Mouse (Mus musculus): Measurements from ENCODE around the gene Ugt1a8. TPM values are rescaled to one million over a fixed set of nuclear protein-coding genes. Genes with fewer than 3 reads are reported as not detected.

The Ugt1a8 gene
- total and polyA plus RNA-seq, 3 experiments: not detected

DNA sequence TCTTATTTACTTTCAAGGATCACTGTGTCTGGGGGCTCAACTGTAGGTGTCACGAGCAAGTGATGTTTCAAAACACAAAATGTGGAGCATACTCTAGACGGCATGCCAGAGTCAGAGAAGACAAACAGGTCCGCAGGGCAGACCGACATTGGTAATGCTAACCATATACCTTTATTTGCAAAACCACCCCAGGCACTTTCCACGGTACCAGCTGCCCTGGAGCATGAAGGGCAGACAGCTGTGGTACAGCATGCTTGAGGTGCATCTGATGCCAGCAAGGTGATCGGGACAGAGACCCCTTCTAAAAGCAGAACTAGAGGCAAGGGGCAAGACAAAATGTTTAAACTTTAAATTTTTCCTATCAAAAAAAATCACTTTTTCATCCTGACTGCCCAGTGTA lies 175.3 kb downstream of the Ugt1a8 start:
- no peak for DNase-seq (ENCODE audit: low read depth, low spot score)
- no peak for TF ChIP-seq EP300 (IDR thresholded peaks at IDR 0.05; ENCODE audit: low read depth in 1 of 2, low read length in 2 of 2)
- 0 out of 2 replicates have a peak, but pooled peaks have one; percentile 18 for TF ChIP-seq MAX (IDR thresholded peaks at IDR 0.05; ENCODE audit: low read length)
- TF ChIP-seq MYB (IDR thresholded peaks at IDR 0.05; ENCODE audit: low read depth, low read length): no peak
- H3K9me3 ChIP-seq (replicated peaks; ENCODE audit: insufficient read depth, low read length): no peaks in the 10 kb centered on the region
- H3K36me3 ChIP-seq (ENCODE audit: control insufficient read depth in 1 of 2, insufficient read depth in 2 of 2, low read length in 2 of 2): peaks cover 21 to 24% of the 10 kb centered on the region in 2 experiments
- peaks cover 7 to 17% of the 10 kb centered on the region in 2 experiments for H3K4me1 ChIP-seq (ENCODE audit: control insufficient read depth in 1 of 2, insufficient read depth in 2 of 2, low read length in 2 of 2)
- H3K79me2 ChIP-seq (ENCODE audit: control insufficient read depth, insufficient read depth, low read length, poor library complexity): no peaks in the 10 kb centered on the region
- no peak overlapping the region for H3K4me3 ChIP-seq (ENCODE audit: control insufficient read depth in 1 of 2, insufficient read depth in 1 of 2, low read depth in 2 of 2, low read length in 2 of 2)
- no peak overlapping the region for H3K9ac ChIP-seq (ENCODE audit: control insufficient read depth, low read depth, low read length, poor library complexity, severe bottlenecking)
- H3K27me3 ChIP-seq (ENCODE audit: control insufficient read depth in 1 of 2, insufficient read depth in 2 of 2, low read length in 2 of 2): no peaks in the 10 kb centered on the region
- H3K27ac ChIP-seq (ENCODE audit: control insufficient read depth, low read depth, low read length): peak overlapping the region; percentile 25; the same call in 1 of the 2 replicates

DNA sequence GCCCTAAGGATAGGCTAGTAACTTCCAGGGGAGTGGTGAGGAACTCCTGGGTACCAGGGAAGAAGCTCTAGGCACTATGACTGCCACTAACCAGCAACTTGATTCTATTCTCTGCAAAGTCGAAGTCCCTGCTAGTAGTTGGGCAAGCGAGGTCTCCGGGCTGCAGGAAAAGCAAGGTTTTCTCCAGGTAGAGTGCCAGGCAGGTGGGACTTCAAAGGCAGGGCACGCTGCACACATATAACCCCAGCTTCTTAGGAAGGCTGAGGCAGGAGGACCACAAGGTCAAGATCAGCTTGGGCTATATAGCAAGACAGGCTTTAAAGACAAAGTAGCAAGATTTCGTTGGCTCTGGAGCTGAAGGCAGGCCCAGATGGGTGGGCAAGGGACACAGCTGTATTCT lies 176.2 kb downstream of the Ugt1a8 start:
- no peak overlapping the region for H3K27ac ChIP-seq (ENCODE audit: control insufficient read depth, low read depth, low read length)
- no peaks in the 10 kb centered on the region for H3K27me3 ChIP-seq (ENCODE audit: control insufficient read depth in 1 of 2, insufficient read depth in 2 of 2, low read length in 2 of 2)
- TF ChIP-seq HCFC1 (IDR thresholded peaks at IDR 0.05; ENCODE audit: low read depth, low read length) (no peak), CHD1 (IDR thresholded peaks at IDR 0.05; ENCODE audit: low read depth, low read length) (no peak), ZMIZ1 (IDR thresholded peaks at IDR 0.05; ENCODE audit: low read depth, low read length) (no peak), MXI1 (IDR thresholded peaks at IDR 0.05; ENCODE audit: low read depth, low read length) (no peak), MYC (IDR thresholded peaks at IDR 0.05; ENCODE audit: low read depth, low read length) (no peak), MAZ (IDR thresholded peaks at IDR 0.05; ENCODE audit: low read depth, low read length) (no peak), SIN3A (IDR thresholded peaks at IDR 0.05; ENCODE audit: low read length) (no peak)
- peaks cover 7 to 17% of the 10 kb centered on the region in 2 experiments for H3K4me1 ChIP-seq (ENCODE audit: control insufficient read depth in 1 of 2, insufficient read depth in 2 of 2, low read length in 2 of 2)
- peaks cover 24 to 25% of the 10 kb centered on the region in 2 experiments for H3K36me3 ChIP-seq (ENCODE audit: control insufficient read depth in 1 of 2, insufficient read depth in 2 of 2, low read length in 2 of 2)
- H3K9ac ChIP-seq (ENCODE audit: control insufficient read depth, low read depth, low read length, poor library complexity, severe bottlenecking): no peak overlapping the region
- no peak overlapping the region for H3K4me3 ChIP-seq (ENCODE audit: control insufficient read depth in 1 of 2, insufficient read depth in 1 of 2, low read depth in 2 of 2, low read length in 2 of 2)
- H3K79me2 ChIP-seq (ENCODE audit: control insufficient read depth, insufficient read depth, low read length, poor library complexity): no peaks in the 10 kb centered on the region
- H3K9me3 ChIP-seq (replicated peaks; ENCODE audit: insufficient read depth, low read length): no peaks in the 10 kb centered on the region
- DNase-seq (ENCODE audit: low read depth, low spot score): no peak

GRCm38 (mm10) chr1:88264237-88264868 lies 176.7 kb downstream of the Ugt1a8 start:
- Histone ChIP-seq H3K79me2 (ENCODE audit: control insufficient read depth, insufficient read depth, low read length, poor library complexity) (no peaks in the 10 kb centered on the region), H3K4me1 (ENCODE audit: control insufficient read depth in 1 of 2, insufficient read depth in 2 of 2, low read length in 2 of 2) (peaks cover 7 to 17% of the 10 kb centered on the region in 2 experiments), H3K9me3 (replicated peaks; ENCODE audit: insufficient read depth, low read length) (no peaks in the 10 kb centered on the region), H3K27me3 (ENCODE audit: control insufficient read depth in 1 of 2, insufficient read depth in 2 of 2, low read length in 2 of 2) (no peaks in the 10 kb centered on the region), H3K27ac (ENCODE audit: control insufficient read depth, low read depth, low read length) (no peak overlapping the region), H3K4me3 (ENCODE audit: control insufficient read depth in 1 of 2, insufficient read depth in 1 of 2, low read depth in 2 of 2, low read length in 2 of 2) (no peak overlapping the region), H3K36me3 (ENCODE audit: control insufficient read depth in 1 of 2, insufficient read depth in 2 of 2, low read length in 2 of 2) (peaks cover 24 to 29% of the 10 kb centered on the region in 2 experiments), H3K9ac (ENCODE audit: control insufficient read depth, low read depth, low read length, poor library complexity, severe bottlenecking) (no peak overlapping the region)
- no peak for TF ChIP-seq CHD1 (IDR thresholded peaks at IDR 0.05; ENCODE audit: low read depth, low read length)
- TF ChIP-seq POLR2AphosphoS5 (IDR thresholded peaks at IDR 0.05; ENCODE audit: borderline replicate concordance, low read depth, low read length): 0 out of 2 replicates have a peak, but pooled peaks have one; percentile 60
- 0 out of 2 replicates have a peak, but pooled peaks have one; percentile 22 for TF ChIP-seq JUND (IDR thresholded peaks at IDR 0.05; ENCODE audit: low read depth, low read length)
- no peak for DNase-seq (ENCODE audit: low read depth, low spot score)

Measured in MEL (cell line).